Mouse (Mus musculus) heart, adult 9 months (tissue): ENCODE results near the gene Gamt.

Experiments used
- DNase-seq, 2 experiments: peaks; one replicate each; pipeline ENCODE4 v3.0.0; 2022; ENCODE audit warnings: low spot score in 2 of 2

The Gamt gene

DNA sequence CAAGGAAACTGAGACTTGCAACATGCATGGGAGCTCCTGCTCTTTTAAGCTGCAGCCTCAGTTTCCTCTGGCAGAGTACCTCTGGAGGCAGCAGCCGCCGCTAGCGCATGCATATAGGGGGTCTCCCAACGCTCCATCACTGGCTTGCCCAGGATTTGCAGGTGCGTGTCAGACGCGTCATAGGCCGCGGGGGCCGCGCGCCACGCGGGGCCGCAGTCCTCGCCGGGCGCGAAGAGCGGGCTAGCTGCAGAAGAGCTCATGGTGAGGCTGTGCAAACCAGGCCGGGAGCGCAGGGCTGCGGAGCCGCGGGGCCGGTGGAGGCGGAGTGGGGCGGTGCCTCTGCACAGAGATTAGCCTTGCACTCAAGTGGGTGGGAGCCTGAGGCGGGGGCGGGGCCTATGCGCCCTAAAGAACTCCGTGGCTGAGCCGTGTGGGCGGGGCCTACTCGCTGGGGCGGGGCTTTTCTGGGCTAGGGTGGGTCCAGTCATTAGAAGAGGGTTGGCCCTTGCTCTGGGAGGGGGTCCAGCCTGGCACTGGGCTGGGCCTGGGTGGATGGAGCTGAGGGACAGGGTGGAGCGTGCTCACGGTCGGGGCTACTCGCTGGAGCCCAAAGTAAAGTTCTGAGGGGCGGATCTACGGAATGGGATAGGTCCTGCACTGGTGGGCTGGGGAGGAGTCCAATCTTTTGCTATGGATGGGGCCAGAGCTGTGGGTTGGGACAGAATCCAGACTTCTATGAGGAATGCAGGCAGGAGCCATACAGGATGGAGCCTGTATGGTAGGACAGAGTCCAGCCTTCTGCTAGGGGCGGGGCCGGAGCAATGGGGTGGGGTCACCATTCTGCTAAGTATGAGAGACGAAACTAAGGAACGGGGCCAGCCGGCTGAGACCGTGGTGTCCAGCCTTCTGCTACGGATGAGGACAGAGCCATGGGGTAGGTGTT is at the start of gene Gamt, which contains the start of gene Dazap1:
Gene Gamt, minus strand, starts transcription at position 371 of the 943 bp plus-strand sequence.
Gene Dazap1, plus strand, starts transcription at position 845 of the 943 bp plus-strand sequence.
- peak; percentile 97 for DNase-seq

DNA sequence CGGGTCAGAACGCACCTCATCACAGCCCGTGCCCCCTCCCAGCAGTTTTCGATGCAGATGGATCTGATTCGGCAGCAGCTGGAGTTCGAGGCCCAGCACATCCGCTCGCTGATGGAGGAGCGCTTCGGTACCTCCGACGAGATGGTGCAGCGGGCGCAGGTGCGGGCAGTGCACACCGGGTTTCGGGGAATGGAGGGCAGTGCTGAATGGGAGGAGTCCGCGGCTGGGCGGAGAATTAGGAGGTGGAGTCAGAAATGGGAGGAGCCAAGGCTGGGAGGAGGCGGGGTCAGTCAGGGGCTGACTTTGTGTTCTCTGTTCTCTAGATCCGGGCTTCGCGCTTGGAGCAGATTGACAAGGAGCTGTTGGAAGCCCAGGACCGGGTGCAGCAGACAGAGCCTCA is 44.0 kb upstream of the Gamt start:
- no peak for DNase-seq

DNA sequence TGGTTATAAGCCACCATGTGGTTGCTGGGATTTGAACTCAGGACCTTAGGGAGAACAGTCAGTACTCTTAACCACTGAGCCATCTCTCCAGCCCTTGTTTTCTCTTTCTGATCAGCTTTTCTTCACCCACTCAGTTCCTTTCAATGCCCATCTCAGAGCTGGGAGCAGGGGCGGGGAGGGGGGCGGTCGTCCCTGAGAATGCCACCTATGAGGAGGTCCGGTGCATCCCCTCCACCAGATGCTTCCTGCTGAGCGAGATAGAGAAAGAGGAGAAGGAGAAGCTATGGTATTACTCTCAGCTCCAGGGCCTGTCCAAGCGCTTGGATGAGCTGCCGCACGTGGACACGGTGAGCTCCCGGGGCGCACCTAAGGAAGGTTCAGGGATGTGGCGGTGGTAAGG is 43.6 kb upstream of the Gamt start:
- DNase-seq, result no peak

DNA sequence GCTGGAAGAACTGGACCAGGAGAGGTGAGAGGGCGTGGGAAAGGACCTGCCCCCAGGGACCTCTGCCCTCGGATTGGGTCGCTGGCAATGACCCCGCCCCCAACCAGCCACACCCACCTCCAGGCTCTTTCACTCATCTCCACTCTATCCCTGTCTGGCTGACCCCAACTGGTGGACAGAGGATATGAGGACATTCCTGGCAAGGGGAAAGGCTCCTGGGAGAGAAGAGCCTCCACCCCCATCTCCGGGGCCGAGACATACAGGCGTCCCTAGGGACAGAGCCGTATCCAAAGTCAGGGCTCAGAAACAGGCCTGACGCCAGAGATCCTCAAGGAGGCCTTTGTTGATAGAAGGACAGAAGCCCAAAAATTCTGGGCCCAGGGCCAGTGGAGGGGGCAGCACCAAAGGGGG is 41.7 kb upstream of the Gamt start:
- DNase-seq, result peak; percentile 91 to 95

DNA sequence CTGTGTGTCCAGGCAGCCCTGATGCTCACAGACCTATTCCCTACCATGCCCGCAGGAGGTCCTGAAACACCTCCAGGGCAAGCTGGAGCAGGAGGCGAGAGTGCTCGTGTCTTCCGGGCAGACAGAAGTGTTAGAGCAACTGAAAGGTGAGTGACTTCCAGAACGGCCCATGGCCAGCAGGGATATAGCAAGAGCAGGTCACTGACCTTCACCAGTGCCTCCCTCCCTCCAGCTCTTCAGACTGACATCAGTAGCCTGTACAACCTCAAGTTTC is 41.2 kb upstream of the Gamt start:
- no peak for DNase-seq

DNA sequence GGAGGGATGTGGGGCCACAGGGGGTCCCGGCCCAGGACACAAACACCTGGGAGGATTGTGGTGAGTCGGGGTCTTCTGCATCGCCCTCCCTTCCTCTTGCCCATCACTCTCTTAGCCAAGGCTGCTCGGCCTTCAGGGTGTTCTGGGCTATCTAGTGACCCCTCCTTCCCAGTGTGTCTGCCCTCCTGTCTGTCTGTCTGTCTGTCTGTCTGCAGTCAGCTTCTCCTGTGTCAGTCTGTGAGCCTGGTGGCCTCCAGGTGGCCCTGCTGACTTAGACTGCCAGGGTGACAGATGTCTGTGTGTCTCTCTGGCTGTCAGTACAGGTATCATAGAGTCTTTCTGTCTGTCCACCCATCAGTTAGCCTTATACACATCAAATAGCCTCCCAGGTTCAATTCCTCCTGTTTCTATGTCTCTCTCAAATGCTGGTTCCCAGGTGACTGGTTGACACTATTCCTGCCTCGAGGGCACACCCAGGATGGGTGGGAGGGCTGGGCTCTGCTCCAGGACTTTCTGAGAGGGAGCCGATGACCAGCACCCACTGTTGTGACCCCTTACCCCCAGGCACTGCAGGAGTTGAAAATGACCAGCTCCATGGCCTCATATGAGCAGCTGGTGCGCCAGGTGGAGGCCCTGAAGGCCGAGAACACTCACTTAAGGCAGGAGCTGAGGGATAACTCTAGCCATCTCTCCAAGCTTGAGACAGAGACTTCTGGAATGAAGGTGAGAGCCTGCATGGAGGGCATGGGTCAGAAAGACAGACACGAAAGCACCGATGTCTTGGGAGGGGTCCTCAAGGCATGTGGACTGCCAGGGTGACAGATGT is 40.7 kb upstream of the Gamt start:
- no peak for DNase-seq

DNA sequence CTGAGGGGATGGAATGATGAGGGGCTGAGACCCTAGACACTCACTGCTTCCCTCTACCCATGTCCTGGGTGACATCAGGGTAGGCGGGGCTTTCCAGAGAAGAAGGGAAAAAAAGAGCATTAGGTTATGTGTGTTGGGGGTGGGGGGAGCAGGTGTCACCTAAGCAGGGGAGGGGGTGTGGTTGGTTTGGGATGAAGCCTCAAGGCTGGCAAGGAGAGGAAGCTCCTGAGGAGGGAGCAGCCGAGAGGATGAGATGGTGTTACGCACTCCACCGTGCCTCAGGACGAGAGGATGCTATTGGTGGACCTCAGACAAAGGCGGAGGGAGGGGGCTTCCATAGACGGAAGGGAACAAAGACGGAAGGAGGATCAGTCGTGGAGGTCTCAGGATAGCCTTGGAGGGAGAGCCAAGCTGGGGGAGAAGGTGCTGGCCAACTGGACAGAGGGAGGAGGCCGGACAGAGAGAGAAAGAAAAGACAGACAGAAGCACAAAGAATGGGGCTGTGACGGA is 39.9 kb upstream of the Gamt start:
- no peak for DNase-seq

DNA sequence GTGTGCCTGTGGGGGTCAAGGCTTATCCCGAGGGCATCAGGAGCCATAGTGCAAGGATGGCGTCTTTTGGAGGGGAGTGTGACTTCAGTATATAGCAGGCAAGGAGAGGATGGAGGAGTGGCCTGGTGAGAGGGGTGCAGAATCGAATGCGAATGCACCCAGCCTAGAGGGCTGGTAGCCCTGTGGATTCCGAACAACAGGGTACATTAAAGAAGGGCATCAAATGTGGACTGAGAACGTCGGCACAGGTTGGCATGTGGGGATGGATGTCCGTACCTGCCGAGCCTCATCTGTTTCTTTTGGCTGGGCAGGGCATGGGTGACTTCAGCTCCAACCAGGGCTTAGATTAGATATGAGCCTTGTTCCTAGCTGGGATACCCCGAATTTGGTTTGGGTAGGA is 39.0 kb upstream of the Gamt start:
- DNase-seq, result no peak

DNA sequence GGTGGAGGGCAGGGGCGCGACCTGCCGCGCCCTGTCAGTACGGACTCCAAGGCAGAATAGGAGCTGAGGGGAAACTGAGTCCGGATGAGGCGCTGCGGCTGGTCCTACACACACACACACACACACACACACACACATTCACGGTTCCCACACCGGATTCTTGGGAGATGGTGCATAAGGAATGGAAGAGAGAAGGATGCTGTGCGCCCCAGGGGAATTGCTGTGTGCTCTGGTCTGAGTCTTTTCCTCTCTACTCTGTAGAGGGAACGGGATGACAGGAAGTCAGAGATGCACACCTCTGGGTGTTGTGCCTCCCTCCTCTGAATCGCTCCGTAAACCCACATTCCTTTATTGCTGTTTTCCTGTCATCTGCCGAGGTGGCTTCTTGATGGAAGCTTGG is 38.5 kb upstream of the Gamt start:
- DNase-seq, result no peak

DNA sequence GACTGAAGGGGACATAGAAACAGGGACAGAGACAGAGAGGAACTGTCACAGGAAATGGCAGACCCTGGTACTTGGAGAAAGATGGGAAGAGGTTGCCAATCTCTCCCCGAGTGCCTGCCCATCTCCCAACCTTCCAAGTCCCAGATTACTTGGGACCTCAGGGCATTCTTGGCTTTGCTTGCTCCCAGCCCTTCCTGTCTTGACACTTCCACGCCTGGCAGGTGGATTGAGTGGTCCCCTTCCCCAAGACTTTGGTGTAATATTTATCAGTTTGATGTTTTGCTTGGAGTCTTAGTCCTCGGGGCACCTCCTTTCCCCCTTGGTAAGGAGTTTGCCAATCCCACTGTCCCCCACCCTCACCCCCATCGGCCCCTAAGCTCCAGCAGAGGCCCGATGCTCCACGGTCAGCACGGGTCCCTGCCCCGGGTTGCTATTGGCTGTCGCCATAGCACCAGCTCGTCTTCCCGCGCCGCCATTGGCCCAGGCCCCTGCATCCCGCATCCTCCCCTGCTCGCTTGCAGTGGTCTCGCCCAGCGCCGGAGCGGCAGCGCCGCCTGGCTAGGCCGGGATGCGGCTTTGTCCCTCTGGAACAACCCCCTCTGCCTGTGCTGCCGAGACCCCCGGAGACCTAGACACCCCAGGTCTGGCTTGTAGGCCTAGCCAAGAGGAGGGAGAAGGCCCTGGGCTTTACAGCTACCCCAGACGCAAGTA is 37.9 kb upstream of the Gamt start:
- peak in 1 of 2 experiments; percentile 64 for DNase-seq

DNA sequence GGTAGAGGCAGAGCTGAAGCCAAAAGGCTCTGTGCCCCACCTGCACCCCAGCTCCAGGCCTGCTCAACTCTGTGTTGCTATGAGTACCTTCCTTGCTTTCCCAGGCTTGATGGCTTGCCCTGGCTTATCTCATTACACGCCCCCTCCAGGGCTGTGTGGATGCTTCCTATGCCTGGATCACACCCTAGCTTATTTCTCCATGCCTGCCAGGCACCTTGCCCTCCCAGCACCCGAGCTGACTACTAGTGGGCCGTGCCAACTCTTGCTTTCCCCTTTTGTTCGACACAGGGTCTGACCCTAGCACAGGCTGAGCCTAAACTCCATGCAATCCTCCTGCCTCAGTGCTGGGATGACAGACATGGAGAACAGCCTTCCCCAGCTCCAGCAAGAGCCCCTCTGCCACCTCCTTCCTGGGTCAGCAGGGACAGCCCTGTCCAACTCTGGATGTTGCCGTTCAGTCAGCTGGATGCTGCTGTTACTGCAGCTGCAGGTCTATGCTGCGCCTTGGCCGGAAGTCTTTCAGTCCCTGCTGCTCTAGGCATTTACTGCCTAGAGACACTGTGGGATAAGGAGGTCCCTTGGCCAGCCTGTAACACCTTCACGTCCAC is 36.8 kb upstream of the Gamt start:
- no peak for DNase-seq

DNA sequence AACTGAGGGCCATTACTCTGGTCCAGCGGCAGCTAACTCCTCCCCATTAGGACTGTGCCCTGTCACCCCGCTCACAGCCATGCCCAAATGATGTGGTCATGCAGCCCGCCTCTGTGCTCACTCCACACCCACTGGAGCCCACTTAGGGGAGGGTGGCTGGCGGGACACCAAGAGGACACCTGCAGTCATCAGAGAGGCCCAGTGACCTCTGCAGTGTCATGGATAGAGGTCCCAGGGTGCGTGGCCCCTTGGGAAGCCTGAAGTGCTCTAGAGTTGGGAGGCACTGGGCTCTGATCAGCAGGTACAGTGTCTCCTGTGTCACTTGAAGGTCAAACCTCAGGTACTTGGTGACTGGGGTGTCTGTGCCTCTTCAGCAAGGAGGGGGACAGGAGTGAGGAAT is 36.0 kb upstream of the Gamt start:
- DNase-seq, result no peak

DNA sequence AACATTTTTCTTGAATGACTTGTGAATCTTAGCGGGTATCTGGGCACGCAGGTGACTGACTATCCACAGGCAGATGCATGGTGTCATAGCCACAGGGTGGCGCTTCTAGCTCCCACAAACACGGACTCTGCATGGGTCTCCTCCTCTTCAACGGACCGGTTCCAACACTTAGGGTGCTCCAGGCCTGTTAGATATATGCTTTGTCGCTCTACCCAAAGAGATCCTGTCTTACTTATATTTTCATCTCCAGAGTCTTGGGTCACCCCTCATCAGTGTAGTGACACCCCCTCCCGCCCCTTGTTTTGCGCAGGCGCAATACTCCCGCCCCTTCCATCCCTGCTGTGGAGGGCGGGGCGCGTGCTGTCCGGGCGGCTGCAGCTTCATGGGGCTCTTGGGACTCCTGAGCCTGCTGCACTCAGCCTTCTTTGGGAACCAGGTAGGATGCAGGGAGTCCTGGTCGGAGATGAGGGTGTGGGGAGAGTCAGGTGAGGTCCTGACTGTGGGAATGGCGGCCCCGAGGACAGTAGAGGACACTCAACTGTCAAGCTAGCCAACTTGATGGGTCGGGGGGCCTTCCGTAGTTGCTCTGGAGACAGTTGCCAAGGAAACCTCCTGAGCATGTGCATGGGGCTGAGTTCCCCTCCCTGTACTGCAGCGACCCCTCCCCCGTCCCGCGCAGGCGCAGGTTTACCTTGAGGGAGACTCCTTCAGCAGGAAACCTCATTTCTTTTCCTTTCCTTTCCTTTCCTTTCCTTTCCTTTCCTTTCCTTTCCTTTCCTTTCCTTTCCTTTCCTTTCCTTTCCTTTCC is 35.0 kb upstream of the Gamt start, which contains the start of gene Apc2:
Gene Apc2, plus strand, starts transcription at position 360 of the 808 bp plus-strand sequence.
- peak; percentile 74 to 79 for DNase-seq

DNA sequence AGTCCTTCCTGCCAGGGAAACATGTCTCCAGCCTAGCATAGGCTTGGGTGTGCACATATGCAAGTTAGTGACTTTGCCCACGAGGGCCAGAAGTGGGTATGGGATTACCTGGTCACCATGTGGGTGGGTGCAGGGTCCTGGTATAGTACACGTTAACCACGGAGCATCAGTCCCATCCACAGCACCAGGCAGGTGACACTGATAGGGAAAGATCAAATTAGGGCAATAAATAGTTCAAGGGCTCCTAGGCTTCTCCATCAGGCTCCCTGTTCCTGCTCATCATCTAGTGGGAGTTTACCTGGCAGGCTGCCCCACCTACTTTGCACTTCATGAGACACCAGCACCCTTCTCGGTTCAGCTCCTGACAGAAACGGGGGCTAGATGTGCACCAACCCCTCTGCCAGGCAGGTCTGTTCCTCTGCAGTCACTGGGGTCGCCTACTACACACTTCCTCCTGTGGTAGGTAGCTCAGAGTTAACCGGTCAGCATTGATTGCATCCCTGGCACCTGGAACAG is 34.0 kb upstream of the Gamt start:
- DNase-seq, result no peak

DNA sequence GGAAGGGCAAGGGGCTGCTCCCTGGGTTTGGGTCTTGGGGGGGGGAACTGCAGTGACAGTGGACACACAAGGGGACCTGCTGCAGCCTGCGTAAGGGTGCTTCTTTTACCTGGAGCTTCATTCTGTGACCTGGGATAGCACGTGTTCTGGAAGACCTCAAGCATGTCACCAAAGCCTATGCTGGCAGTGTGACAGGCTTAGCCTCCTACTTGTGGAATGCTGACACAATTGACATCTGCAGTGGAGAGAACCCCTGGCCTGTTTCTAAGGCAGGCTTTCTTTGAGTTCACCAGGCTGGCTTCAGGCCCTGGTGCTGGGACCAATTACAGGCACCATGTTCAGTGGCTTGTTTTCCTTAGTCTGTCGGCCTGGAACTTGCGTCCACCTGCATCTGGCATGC is 33.5 kb upstream of the Gamt start:
- no peak for DNase-seq

DNA sequence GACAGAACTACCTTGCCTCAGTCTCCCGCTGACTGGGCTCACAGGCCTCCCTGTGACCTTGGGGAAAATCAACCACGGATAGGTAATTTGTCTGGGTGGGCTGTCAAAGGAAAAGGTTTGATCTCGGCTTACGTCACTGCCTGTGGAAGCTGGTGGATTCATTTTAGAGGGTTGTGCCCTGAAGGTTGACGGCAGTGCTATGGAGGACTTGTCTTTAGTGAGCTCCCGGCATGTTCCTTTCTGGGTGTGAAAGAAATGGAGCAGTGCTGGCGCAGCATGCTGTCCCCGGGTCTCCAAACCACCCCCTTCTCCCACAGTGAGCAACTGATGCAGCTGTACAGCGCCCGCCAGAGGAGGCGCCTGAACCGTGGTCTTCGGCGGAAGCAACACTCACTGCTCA is 32.5 kb upstream of the Gamt start:
- no peak for DNase-seq

DNA sequence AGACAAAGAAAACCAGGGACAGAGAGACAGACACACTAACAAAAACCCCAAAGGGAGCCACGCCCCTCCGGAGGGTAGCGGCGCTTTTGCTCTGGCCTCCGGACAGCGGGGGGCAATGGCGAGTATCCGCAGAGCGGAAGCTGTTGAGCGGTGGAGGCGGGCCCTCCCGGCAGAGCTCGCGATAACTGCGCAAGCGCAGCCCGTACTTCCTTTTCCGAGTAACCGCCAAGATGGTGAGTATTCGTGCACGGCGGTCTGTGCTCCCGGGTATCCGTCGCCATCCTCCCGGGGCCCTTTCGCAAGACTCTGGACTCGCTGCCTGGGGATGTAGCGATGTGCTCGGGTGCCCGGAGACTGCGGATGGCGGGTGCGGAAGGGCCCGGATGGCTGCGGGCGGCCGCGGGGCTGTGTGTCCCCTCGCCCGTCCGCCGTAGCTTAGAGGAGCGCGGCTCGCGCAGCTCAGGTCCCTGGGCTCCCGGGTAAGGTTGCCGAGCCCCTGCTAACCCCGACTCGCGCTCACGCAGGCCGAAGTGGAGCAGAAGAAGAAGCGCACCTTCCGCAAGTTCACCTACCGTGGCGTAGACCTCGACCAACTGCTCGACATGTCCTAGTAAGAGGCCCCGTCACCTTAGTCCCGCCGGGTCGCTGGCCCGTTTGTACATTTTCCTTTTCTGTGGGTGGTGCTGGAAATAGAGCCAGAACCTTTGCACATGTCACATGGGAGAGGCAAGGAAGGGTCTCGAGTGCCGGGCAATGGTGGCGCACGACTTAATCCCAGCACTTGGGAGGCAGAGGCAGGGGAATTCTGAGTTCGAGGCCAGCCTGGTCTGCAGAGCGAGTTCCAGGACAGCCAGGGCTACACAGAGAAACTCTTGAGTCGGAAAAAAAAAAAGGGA is 31.7 kb upstream of the Gamt start, which contains the start of gene Rps15:
Gene Rps15, plus strand, starts transcription at position 203 of the 896 bp plus-strand sequence.
- DNase-seq, result peak; percentile 89 to 93

DNA sequence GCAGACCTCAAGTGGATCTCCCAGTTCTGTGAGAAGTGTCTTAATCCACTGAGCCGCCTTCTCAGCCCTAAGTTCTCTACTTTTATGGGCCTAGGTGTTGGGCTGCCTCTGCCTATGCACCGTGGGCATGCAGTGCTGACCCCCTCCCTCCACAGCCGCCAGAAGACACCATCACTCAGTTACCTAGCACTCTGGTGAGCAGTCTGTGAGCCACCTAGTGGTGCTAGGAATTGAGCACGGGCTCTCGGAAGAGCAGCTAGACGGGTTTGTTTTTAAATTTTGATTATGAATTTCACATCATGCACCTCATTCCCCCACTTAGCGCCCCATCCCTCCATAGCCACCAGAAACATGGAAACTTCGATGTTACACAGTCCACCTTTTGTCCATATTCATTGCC is 27.8 kb upstream of the Gamt start:
- no peak for DNase-seq

DNA sequence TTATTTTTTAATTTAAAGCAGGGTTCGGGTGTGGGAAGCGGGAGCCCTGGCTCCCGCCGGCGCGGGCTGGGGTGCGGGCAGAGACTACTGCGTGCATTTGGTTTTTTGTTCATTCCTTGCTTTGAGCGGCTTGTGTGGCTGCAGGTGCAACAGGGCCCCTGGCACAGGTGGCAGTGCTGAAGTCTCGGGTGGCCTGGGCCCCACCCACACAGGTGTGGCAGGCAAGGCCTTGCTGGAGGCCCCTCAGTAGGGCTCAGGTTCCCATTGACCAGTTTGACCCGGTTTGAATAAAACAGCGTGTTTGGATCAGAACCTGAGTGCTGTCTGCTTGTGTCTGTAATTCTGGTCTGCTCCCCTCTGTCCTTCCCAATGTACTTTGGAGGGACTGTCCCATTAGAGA is 27.3 kb upstream of the Gamt start:
- no peak for DNase-seq
